Mouse (Mus musculus): ENCODE measurements around the gene Celf2. TPM values are rescaled to one million over a fixed set of nuclear protein-coding genes. Genes with fewer than 3 reads are reported as not detected.

Gene Celf2
- polyA plus RNA-seq, 1 experiment: 40.8 TPM

DNA sequence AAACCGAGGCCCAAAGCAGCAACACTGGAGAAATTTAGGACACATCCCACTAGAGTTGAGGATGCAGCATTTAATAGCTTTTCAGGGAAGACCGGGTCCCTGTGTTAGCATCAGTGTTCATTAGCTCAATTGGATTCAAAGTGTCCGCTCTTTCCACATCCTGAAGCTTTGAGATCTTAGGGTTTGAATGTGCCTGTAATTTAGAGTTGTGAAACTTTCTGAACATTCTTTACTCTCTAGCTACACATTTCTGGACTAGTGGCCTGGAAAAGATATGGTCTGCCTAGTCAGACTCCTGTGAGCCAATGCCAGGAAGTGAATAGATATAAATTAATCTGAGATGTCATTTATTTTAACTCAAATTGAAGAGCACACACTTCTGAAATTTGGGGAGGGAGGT is 272.9 kb downstream of the Celf2 start:
- Histone ChIP-seq H3K4me3 (ENCODE audit: extremely low read depth, insufficient read depth, insufficient read length) (no peak overlapping the region), H3K27me3 (ENCODE audit: control insufficient read depth, insufficient read depth, low read length) (no peaks in the 10 kb centered on the region), H3K27ac (ENCODE audit: insufficient read depth, low read length) (no peak overlapping the region), H3K4me1 (ENCODE audit: control insufficient read depth, insufficient read depth, insufficient read length) (no peaks in the 10 kb centered on the region), H3K36me3 (ENCODE audit: control insufficient read depth, insufficient read depth, low read length) (no peaks in the 10 kb centered on the region)
- 89% methylated on average over 3 of the region's 3 CpGs for WGBS
- no peak for DNase-seq (ENCODE audit: low read depth in 1 of 2, low spot score in 2 of 2)
- TF ChIP-seq CTCF (IDR thresholded peaks at IDR 0.05; ENCODE audit: extremely low read depth, insufficient read depth, insufficient read length, insufficient replicate concordance) (no peak), POLR2A (IDR thresholded peaks at IDR 0.05; ENCODE audit: low read depth, low read length) (no peak)

DNA sequence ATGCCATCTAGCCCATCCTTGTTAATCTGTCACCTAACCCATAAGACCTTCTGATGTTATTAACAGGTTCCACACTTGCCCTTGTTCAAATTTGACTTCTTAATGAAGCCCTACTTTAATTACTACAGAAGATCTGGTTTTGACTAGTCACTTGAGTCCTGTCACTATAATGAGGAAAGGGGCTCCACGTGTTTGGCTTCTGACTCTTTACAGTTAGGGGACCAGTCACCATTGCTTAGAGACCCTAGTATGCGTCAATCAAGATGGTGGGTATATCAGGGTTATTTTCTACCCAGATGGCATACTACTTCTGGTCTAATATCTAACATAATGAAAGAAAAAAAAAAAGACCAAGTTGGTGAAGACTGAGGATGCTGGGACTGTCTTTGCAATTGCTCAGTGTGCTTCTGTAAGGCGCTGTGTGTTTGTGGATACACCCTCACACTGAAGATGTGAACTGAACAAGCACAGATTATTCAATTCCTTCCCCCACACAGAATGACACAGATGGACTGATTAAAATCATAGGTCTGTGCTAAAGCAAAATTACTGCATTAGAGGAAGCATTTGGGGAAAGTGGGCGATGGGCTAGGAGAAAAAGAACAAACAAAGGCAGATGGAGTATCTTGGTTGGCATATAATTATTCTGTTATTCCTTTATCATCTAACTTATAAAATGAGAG is 274.2 kb downstream of the Celf2 start:
- 89% methylated on average over 4 of the region's 4 CpGs for WGBS
- TF ChIP-seq POLR2A (IDR thresholded peaks at IDR 0.05; ENCODE audit: low read depth, low read length) (no peak), CTCF (IDR thresholded peaks at IDR 0.05; ENCODE audit: extremely low read depth, insufficient read depth, insufficient read length, insufficient replicate concordance) (no peak)
- H3K27me3 ChIP-seq (ENCODE audit: control insufficient read depth, insufficient read depth, low read length): no peaks in the 10 kb centered on the region

DNA sequence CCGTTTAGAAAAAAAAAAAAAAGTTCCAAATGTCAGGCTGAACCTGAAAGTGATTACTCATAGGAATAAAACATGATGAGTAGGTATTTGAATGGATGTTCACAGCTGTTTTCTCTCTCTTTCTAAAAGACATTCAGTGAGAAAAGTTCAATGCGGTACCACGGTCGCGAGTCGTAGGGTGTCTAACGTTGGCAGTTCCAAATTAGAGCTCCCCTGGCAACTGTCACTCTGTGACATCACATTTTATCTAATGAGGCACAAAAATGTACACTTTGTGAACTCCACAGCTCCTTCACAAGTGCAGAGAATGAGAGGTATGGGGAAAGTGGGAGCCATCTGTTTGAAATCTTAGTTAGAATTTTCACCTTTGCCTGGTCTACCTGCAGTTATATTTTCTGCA is 274.8 kb downstream of the Celf2 start:
- Histone ChIP-seq H3K36me3 (ENCODE audit: control insufficient read depth, insufficient read depth, low read length) (no peaks in the 10 kb centered on the region), H3K27ac (ENCODE audit: insufficient read depth, low read length) (no peak overlapping the region), H3K4me1 (ENCODE audit: control insufficient read depth, insufficient read depth, insufficient read length) (no peaks in the 10 kb centered on the region), H3K4me3 (ENCODE audit: extremely low read depth, insufficient read depth, insufficient read length) (no peak overlapping the region), H3K27me3 (ENCODE audit: control insufficient read depth, insufficient read depth, low read length) (no peaks in the 10 kb centered on the region)
- WGBS: 88% methylated on average over 7 of the region's 7 CpGs
- TF ChIP-seq POLR2A (IDR thresholded peaks at IDR 0.05; ENCODE audit: low read depth, low read length): no peak
- TF ChIP-seq CTCF (IDR thresholded peaks at IDR 0.05; ENCODE audit: extremely low read depth, insufficient read depth, insufficient read length, insufficient replicate concordance): no peak
- DNase-seq (ENCODE audit: low read depth in 1 of 2, low spot score in 2 of 2): no peak

More for the DNA sequence above, 274.2 kb downstream of the Celf2 start:
- Histone ChIP-seq H3K4me3 (ENCODE audit: extremely low read depth, insufficient read depth, insufficient read length) (no peak overlapping the region), H3K4me1 (ENCODE audit: control insufficient read depth, insufficient read depth, insufficient read length) (no peaks in the 10 kb centered on the region), H3K27ac (ENCODE audit: insufficient read depth, low read length) (no peak overlapping the region), H3K36me3 (ENCODE audit: control insufficient read depth, insufficient read depth, low read length) (no peaks in the 10 kb centered on the region)
- DNase-seq (ENCODE audit: low read depth in 1 of 2, low spot score in 2 of 2): no peak

DNA sequence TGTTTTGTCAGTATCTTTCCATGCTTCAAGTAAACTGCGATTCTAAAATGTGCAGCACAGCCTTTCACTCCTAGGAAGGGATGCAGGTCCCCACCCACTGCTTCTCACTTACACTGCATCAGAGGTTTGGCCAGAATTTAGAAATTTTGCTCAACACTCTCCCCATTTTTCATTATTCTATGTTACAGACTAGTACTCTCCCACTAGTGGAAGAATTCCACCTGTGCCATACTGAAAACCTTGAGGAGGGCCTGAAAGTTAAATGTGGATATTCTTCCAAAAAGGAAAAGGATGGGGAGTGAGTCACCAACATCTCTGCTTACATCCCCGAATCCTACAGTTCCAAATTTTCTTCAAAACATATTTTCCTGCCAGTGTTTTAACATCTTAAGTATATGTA is 276.0 kb downstream of the Celf2 start:
- Histone ChIP-seq H3K27ac (ENCODE audit: insufficient read depth, low read length) (no peak overlapping the region), H3K27me3 (ENCODE audit: control insufficient read depth, insufficient read depth, low read length) (no peaks in the 10 kb centered on the region), H3K36me3 (ENCODE audit: control insufficient read depth, insufficient read depth, low read length) (no peaks in the 10 kb centered on the region), H3K4me1 (ENCODE audit: control insufficient read depth, insufficient read depth, insufficient read length) (no peaks in the 10 kb centered on the region), H3K4me3 (ENCODE audit: extremely low read depth, insufficient read depth, insufficient read length) (no peak overlapping the region)
- TF ChIP-seq POLR2A (IDR thresholded peaks at IDR 0.05; ENCODE audit: low read depth, low read length) (no peak), CTCF (IDR thresholded peaks at IDR 0.05; ENCODE audit: extremely low read depth, insufficient read depth, insufficient read length, insufficient replicate concordance) (no peak)
- no peak for DNase-seq (ENCODE audit: low read depth in 1 of 2, low spot score in 2 of 2)
- 78% methylated on average over 2 of the region's 2 CpGs for whole genome bisulfite sequencing

DNA sequence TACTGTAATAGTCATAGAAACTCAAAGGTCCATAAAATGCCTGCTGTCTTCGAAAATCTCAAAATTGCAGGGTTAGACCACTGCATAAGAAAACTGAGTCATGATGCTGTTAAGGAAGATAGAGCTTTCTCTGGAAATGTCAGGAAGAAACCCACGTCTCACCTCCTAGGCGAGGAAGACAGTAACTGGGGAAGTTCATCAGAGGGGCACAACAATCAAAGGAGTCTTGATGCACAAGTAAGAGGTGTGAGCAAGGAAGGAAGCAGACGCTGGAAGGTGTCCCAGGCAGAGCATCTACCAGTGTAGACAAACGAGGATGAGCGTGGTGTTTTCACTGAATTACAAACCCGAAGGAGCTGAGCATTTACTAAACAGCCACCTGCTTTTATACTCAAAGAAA is 282.6 kb downstream of the Celf2 start:
- 85% methylated on average over 7 of the region's 7 CpGs for WGBS
- no peak for DNase-seq (ENCODE audit: low read depth in 1 of 2, low spot score in 2 of 2)
- Histone ChIP-seq H3K4me3 (ENCODE audit: extremely low read depth, insufficient read depth, insufficient read length) (no peak overlapping the region), H3K36me3 (ENCODE audit: control insufficient read depth, insufficient read depth, low read length) (no peaks in the 10 kb centered on the region), H3K4me1 (ENCODE audit: control insufficient read depth, insufficient read depth, insufficient read length) (no peaks in the 10 kb centered on the region), H3K27me3 (ENCODE audit: control insufficient read depth, insufficient read depth, low read length) (no peaks in the 10 kb centered on the region), H3K27ac (ENCODE audit: insufficient read depth, low read length) (no peak overlapping the region)
- no peak for TF ChIP-seq CTCF (IDR thresholded peaks at IDR 0.05; ENCODE audit: extremely low read depth, insufficient read depth, insufficient read length, insufficient replicate concordance)
- no peak for TF ChIP-seq POLR2A (IDR thresholded peaks at IDR 0.05; ENCODE audit: low read depth, low read length)

DNA sequence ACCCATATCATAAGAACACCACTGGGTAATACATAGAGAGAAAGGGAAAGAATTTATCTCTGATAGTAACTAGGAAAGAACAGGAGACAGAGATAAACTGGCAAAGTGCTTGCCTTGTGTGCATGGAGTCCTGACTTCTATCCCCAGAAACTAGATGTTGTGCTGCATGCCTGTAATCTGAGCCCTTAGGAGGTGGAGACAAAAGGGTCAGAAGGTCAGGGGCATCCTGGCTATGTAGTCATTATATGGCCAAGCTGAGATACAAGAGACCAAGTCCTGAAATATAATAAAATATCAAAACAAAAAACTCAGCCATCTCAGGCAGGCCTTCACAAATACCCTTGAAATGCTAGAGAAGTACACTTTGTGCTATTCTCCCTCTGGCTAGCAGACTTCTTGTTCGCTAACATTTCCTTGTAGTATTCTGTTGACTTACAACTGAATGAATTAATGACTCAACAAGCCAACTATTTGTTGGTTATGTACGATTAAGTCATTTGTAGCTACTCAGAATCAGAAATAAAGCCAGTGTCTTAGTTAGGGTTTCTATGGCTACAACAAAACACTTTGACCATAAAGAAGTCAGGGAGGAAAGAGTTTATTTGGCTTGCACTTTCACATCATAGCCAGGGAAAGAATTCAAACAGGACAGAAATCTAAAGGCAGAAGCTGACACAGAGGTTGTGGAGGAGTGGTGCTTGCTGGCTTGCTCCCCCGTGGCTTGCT is 284.9 kb downstream of the Celf2 start:
- Histone ChIP-seq H3K4me1 (ENCODE audit: control insufficient read depth, insufficient read depth, insufficient read length) (no peaks in the 10 kb centered on the region), H3K36me3 (ENCODE audit: control insufficient read depth, insufficient read depth, low read length) (no peaks in the 10 kb centered on the region), H3K27me3 (ENCODE audit: control insufficient read depth, insufficient read depth, low read length) (no peaks in the 10 kb centered on the region), H3K4me3 (ENCODE audit: extremely low read depth, insufficient read depth, insufficient read length) (no peak overlapping the region), H3K27ac (ENCODE audit: insufficient read depth, low read length) (no peak overlapping the region)
- 85% methylated on average over 3 of the region's 3 CpGs for WGBS
- TF ChIP-seq POLR2A (IDR thresholded peaks at IDR 0.05; ENCODE audit: low read depth, low read length) (no peak), CTCF (IDR thresholded peaks at IDR 0.05; ENCODE audit: extremely low read depth, insufficient read depth, insufficient read length, insufficient replicate concordance) (no peak)
- no peak for DNase-seq (ENCODE audit: low read depth in 1 of 2, low spot score in 2 of 2)

DNA sequence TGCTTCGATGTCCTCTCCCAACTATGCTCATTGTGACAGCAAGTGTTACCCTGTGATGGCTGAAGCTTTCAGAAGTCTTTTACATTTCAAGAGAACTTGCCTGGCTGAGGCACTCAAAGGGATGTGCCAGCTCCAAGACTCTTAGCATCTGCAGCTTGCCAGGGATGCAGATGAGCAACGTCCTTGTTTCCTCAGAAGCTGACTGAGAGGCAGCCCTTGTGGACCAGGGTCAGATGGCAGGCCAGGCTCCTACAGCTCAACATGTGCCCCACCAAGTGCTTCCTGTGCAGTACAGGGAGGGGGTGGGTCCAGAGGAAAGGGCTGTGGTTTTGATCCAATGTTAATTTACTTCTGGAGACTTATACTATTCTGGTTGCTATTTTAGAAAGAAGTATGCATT is 285.8 kb downstream of the Celf2 start:
- no peak overlapping the region for H3K4me3 ChIP-seq (ENCODE audit: extremely low read depth, insufficient read depth, insufficient read length)
- H3K4me1 ChIP-seq (ENCODE audit: control insufficient read depth, insufficient read depth, insufficient read length): no peaks in the 10 kb centered on the region
- no peak overlapping the region for H3K27ac ChIP-seq (ENCODE audit: insufficient read depth, low read length)
- 48% methylated on average over 2 of the region's 2 CpGs for WGBS
- H3K36me3 ChIP-seq (ENCODE audit: control insufficient read depth, insufficient read depth, low read length): no peaks in the 10 kb centered on the region
- TF ChIP-seq CTCF (IDR thresholded peaks at IDR 0.05; ENCODE audit: extremely low read depth, insufficient read depth, insufficient read length, insufficient replicate concordance): no peak
- no peak for TF ChIP-seq POLR2A (IDR thresholded peaks at IDR 0.05; ENCODE audit: low read depth, low read length)
- H3K27me3 ChIP-seq (ENCODE audit: control insufficient read depth, insufficient read depth, low read length): no peaks in the 10 kb centered on the region
- DNase-seq (ENCODE audit: low read depth in 1 of 2, low spot score in 2 of 2): no peak
